Mouse (Mus musculus): ENCODE results near the gene Kif3c. TPM values are rescaled to one million over a fixed set of nuclear protein-coding genes. Genes with fewer than 3 reads are reported as not detected.

Gene Kif3c
- total RNA-seq, 1 experiment: 8.8 TPM

- no peak for DNase-seq (ENCODE audit: low read depth, low spot score)
- Histone ChIP-seq H3K9me3 (ENCODE audit: control insufficient read depth, insufficient read depth, low read depth, low read length) (no peaks in the 10 kb centered on the region), H3K4me1 (ENCODE audit: control insufficient read depth in 2 of 2, insufficient read depth in 2 of 2, low read length in 2 of 2, poor library complexity in 1 of 2) (peaks cover 3 to 5% of the 10 kb centered on the region in 2 experiments; a peak in 2 of 4 replicates), H3K36me3 (ENCODE audit: control insufficient read depth, insufficient read depth, low read length, poor library complexity, severe bottlenecking) (no peaks in the 10 kb centered on the region), H3K9ac (ENCODE audit: insufficient read depth, low read depth, low read length, poor library complexity, severe bottlenecking) (no peak overlapping the region), H3K27ac (ENCODE audit: insufficient read depth, low read depth, low read length, poor library complexity, severe bottlenecking) (no peak overlapping the region), H3K4me3 (ENCODE audit: insufficient read depth in 1 of 2, low read depth in 1 of 2, low read length in 2 of 2, poor library complexity in 1 of 2, severe bottlenecking in 1 of 2) (no peak overlapping the region)
- TF ChIP-seq MAFK (IDR thresholded peaks at IDR 0.05; ENCODE audit: insufficient read depth, low read depth, low read length) (no peak), CHD2 (IDR thresholded peaks at IDR 0.05; ENCODE audit: low read depth, low read length) (no peak), ZNF384 (IDR thresholded peaks at IDR 0.05; ENCODE audit: low read depth, low read length) (no peak), ZC3H11A (IDR thresholded peaks at IDR 0.05; ENCODE audit: borderline replicate concordance, low read depth, low read length) (no peak), HCFC1 (IDR thresholded peaks at IDR 0.05; ENCODE audit: borderline replicate concordance, insufficient read depth, low read length) (no peak)
- in situ Hi-C loops (cut with MboI; ENCODE audit: low sequenced_read_pairs in 2 of 2, unreplicated experiment in 2 of 2): loop anchor here in 1 of 2 experiments (10.0 kb wide), 1 partner anchor 65 kb away; no protein-coding TSS in a partner anchor
These were observed 64.9 kb downstream of the Kif3c start for GRCm38 (mm10) chr12:3429681-3430442.

GRCm38 (mm10) chr12:3430443-3430753 lies 65.5 kb downstream of the Kif3c start:
- Histone ChIP-seq H3K27ac (ENCODE audit: insufficient read depth, low read depth, low read length, poor library complexity, severe bottlenecking) (no peak overlapping the region), H3K4me1 (ENCODE audit: control insufficient read depth in 2 of 2, insufficient read depth in 2 of 2, low read length in 2 of 2, poor library complexity in 1 of 2) (peaks cover 3 to 5% of the 10 kb centered on the region in 2 experiments; a peak in 2 of 4 replicates), H3K36me3 (ENCODE audit: control insufficient read depth, insufficient read depth, low read length, poor library complexity, severe bottlenecking) (no peaks in the 10 kb centered on the region), H3K4me3 (ENCODE audit: insufficient read depth in 1 of 2, low read depth in 1 of 2, low read length in 2 of 2, poor library complexity in 1 of 2, severe bottlenecking in 1 of 2) (no peak overlapping the region), H3K9me3 (ENCODE audit: control insufficient read depth, insufficient read depth, low read depth, low read length) (no peaks in the 10 kb centered on the region), H3K9ac (ENCODE audit: insufficient read depth, low read depth, low read length, poor library complexity, severe bottlenecking) (no peak overlapping the region)
- DNase-seq (ENCODE audit: low read depth, low spot score): no peak
- in situ Hi-C loops (cut with MboI; ENCODE audit: low sequenced_read_pairs in 2 of 2, unreplicated experiment in 2 of 2): loop anchor here in 1 of 2 experiments (10.0 kb wide), 1 partner anchor 64 kb away; no protein-coding TSS in a partner anchor
- TF ChIP-seq ZC3H11A (IDR thresholded peaks at IDR 0.05; ENCODE audit: borderline replicate concordance, low read depth, low read length) (no peak), CHD2 (IDR thresholded peaks at IDR 0.05; ENCODE audit: low read depth, low read length) (no peak), MAFK (IDR thresholded peaks at IDR 0.05; ENCODE audit: insufficient read depth, low read depth, low read length) (no peak), ZNF384 (IDR thresholded peaks at IDR 0.05; ENCODE audit: low read depth, low read length) (no peak), HCFC1 (IDR thresholded peaks at IDR 0.05; ENCODE audit: borderline replicate concordance, insufficient read depth, low read length) (no peak)

GRCm38 (mm10) chr12:3430985-3431384 lies 66.1 kb downstream of the Kif3c start:
- in situ Hi-C loops (cut with MboI; ENCODE audit: low sequenced_read_pairs in 2 of 2, unreplicated experiment in 2 of 2): loop anchor here in 1 of 2 experiments (10.0 kb wide), 1 partner anchor 64 kb away; no protein-coding TSS in a partner anchor
- peaks cover 3 to 5% of the 10 kb centered on the region in 2 experiments; a peak in 2 of 4 replicates for H3K4me1 ChIP-seq (ENCODE audit: control insufficient read depth in 2 of 2, insufficient read depth in 2 of 2, low read length in 2 of 2, poor library complexity in 1 of 2)
- no peak for DNase-seq (ENCODE audit: low read depth, low spot score)
- H3K9ac ChIP-seq (ENCODE audit: insufficient read depth, low read depth, low read length, poor library complexity, severe bottlenecking): no peak overlapping the region
- no peaks in the 10 kb centered on the region for H3K9me3 ChIP-seq (ENCODE audit: control insufficient read depth, insufficient read depth, low read depth, low read length)
- no peaks in the 10 kb centered on the region for H3K36me3 ChIP-seq (ENCODE audit: control insufficient read depth, insufficient read depth, low read length, poor library complexity, severe bottlenecking)
- TF ChIP-seq CHD2 (IDR thresholded peaks at IDR 0.05; ENCODE audit: low read depth, low read length) (no peak), ZC3H11A (IDR thresholded peaks at IDR 0.05; ENCODE audit: borderline replicate concordance, low read depth, low read length) (no peak), HCFC1 (IDR thresholded peaks at IDR 0.05; ENCODE audit: borderline replicate concordance, insufficient read depth, low read length) (no peak), ZNF384 (IDR thresholded peaks at IDR 0.05; ENCODE audit: low read depth, low read length) (no peak), MAFK (IDR thresholded peaks at IDR 0.05; ENCODE audit: insufficient read depth, low read depth, low read length) (no peak)
- no peak overlapping the region for H3K4me3 ChIP-seq (ENCODE audit: insufficient read depth in 1 of 2, low read depth in 1 of 2, low read length in 2 of 2, poor library complexity in 1 of 2, severe bottlenecking in 1 of 2)
- no peak overlapping the region for H3K27ac ChIP-seq (ENCODE audit: insufficient read depth, low read depth, low read length, poor library complexity, severe bottlenecking)

- H3K36me3 ChIP-seq (ENCODE audit: control insufficient read depth, insufficient read depth, low read length, poor library complexity, severe bottlenecking): no peaks in the 10 kb centered on the region
- no peak for DNase-seq (ENCODE audit: low read depth, low spot score)
- H3K9ac ChIP-seq (ENCODE audit: insufficient read depth, low read depth, low read length, poor library complexity, severe bottlenecking): no peak overlapping the region
- TF ChIP-seq ZC3H11A (IDR thresholded peaks at IDR 0.05; ENCODE audit: borderline replicate concordance, low read depth, low read length) (no peak), ZNF384 (IDR thresholded peaks at IDR 0.05; ENCODE audit: low read depth, low read length) (no peak), HCFC1 (IDR thresholded peaks at IDR 0.05; ENCODE audit: borderline replicate concordance, insufficient read depth, low read length) (no peak), CHD2 (IDR thresholded peaks at IDR 0.05; ENCODE audit: low read depth, low read length) (no peak), MAFK (IDR thresholded peaks at IDR 0.05; ENCODE audit: insufficient read depth, low read depth, low read length) (no peak)
- peaks cover 7% of the 10 kb centered on the region in 2 experiments; a peak in 3 of 4 replicates for H3K4me1 ChIP-seq (ENCODE audit: control insufficient read depth in 2 of 2, insufficient read depth in 2 of 2, low read length in 2 of 2, poor library complexity in 1 of 2)
- H3K27ac ChIP-seq (ENCODE audit: insufficient read depth, low read depth, low read length, poor library complexity, severe bottlenecking): no peak overlapping the region
- H3K4me3 ChIP-seq (ENCODE audit: insufficient read depth in 1 of 2, low read depth in 1 of 2, low read length in 2 of 2, poor library complexity in 1 of 2, severe bottlenecking in 1 of 2): no peak overlapping the region
- no peaks in the 10 kb centered on the region for H3K9me3 ChIP-seq (ENCODE audit: control insufficient read depth, insufficient read depth, low read depth, low read length)
- in situ Hi-C loops (cut with MboI; ENCODE audit: low sequenced_read_pairs in 2 of 2, unreplicated experiment in 2 of 2): loop anchor here in 1 of 2 experiments (10.0 kb wide), 1 partner anchor 61 kb away; no protein-coding TSS in a partner anchor
These were observed 68.8 kb downstream of the Kif3c start for GRCm38 (mm10) chr12:3433736-3434135.

Data from ES-E14 (cell line).